Mouse (Mus musculus) adrenal gland, postnatal 36 days (tissue): ENCODE results near the gene Ung. TPM values are rescaled to one million over a fixed set of nuclear protein-coding genes. Genes with fewer than 3 reads are reported as not detected.

Source experiments
- DNase-seq, 2 experiments: peaks; one replicate each; pipeline ENCODE4 v3.0.0; 2021; ENCODE audit warnings: mixed read lengths in 1 of 2
- long read RNA-seq, 2 experiments: library from polyadenylated mRNA; stranded (forward); transcript quantifications; one replicate each; pipeline ENCODE4 v2.0.0; 2021; ENCODE audit warnings: borderline sequencing depth in 2 of 2
- total RNA-seq, 2 experiments: library from RNA; stranded (reverse); gene quantifications; 2 replicates each; pipeline ENCODE4 v1.2.3; 2021

Gene Ung
- total RNA-seq = 1 to 10 TPM; 4.0 to 5.5 TPM
- long read RNA-seq, experiment 1, transcript Ung-202 (6 exons, 2,136 nt) = major isoform, 7 of 7 reads
- long read RNA-seq, experiment 1, partial matches to known transcripts = 0 of 7 reads
- long read RNA-seq, experiment 1, other reads (novel, unspliced or antisense) = 0 of 7 reads
- long read RNA-seq, experiment 2, partial matches to known transcripts = 0 of 2 reads
- long read RNA-seq, experiment 2, other reads (novel, unspliced or antisense) = 0 of 2 reads

DNA sequence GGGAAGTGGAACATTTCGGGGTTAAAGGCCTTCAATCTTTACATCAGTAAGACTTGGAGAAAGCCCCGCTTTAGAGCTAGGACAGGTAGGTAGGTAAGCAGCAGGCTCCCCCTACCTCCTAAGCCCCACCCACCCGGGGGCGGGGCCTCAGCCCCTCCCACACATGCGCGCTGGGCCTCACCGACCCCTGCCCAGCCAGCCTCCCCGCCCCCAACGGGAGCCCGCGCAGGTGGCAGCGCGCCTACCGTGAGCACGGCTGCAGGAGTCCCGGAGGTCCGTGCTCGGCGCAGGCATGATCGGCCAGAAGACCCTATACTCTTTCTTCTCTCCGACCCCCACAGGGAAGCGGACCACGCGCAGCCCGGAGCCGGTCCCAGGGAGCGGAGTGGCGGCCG, at the start of gene Ung:
Ung (plus strand) TSS at position 176 of the 395 bp plus-strand sequence.
- peak in 1 of 2 experiments; percentile 55 for DNase-seq

DNA sequence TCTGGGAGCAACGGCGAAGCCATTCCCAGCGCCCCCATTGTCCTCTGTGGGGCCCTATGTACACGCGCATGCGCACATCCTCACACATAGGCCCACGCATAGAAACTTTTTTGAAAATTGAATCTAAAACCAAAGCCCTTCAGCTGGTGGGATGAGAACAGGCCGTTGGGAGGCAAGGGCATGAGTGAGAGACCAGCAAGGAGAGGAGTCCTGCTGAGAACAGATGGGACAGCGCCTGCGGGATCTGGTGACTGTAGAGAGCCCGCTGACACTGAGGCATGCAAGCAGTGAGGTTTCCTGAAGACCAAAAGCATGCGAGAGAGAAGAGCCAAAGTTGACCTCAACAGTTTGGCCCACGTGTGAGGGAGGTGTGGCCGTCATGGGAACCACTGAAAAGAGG, 44.7 kb upstream of the Ung start:
- DNase-seq = no peak

DNA sequence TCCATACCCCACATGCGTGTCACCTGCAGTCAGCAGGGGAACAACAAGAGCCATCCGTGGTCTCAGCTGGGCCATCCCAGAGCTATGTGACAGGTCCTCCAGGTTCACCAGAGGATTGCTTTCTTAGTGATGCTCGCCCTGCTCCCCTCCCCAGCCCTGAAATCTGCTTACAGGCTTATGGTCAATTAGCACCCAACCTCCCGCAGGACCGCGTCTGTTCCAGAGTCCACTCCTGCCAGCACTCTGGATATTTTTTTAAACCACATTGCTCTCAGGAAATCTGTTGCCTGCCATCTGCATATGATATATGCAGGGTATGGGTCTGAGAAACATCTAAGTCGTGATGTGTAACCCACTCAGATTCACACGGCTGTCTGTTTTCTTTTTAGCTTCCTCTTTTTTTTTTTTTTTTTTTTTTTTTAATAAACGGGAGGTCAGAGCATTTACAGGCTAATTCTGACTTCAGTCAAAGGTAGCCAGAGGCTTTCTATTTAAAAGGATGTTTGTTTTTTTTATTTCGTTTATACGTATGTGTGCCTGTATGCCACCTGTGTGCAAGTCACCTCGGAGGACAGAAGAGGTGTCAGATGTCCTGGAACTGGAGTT, 42.2 kb upstream of the Ung start:
- no peak for DNase-seq

GRCm38 (mm10) chr5:114090421-114091013, 39.7 kb upstream of the Ung start:
- no peak for DNase-seq

- DNase-seq = peak; percentile 89 to 90
Observed at GRCm38 (mm10) chr5:114091057-114091807, 39.0 kb upstream of the Ung start, which contains the start of gene Svop. Gene Svop (minus strand): TSS chr5:114091570.

- peak; percentile 91 to 92 for DNase-seq
Observed at GRCm38 (mm10) chr5:114099709-114100389, 30.3 kb upstream of the Ung start.

DNA sequence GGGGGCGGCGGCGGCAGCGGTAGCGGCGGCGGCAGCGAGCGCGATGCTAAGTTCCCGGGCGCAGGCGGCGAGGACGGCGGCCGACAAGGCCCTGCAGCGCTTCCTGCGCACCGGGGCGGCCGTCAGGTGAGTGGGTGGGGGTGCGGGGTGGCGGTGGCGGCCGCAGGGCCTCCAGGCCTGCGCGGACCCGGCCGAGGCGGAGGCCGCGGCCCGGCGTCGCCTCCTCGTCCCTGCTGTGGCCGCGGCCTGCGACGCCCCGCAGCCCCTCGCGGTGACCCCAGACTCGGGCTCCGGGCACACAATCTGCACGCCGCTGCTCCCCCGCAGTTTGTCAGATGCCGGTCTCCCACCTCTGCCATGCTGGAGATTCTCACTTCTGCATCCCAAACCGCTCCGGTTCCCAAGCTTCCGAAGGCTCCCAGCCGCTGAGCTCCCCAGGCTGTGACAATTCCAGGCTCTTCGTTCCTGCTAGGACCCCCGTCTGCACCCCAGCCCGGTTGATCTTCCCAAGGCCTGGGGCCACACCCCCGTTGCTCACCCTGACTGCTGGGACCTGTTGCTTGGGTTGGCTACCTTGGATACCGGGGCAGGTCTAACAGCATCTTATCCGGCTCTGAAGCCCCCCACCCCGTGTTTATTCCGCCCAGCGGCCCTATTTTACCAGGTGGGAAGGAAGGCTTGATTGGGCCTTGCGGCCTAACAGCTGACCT, 29.6 kb upstream of the Ung start:
- DNase-seq = peak in 1 of 2 experiments; percentile 10

GRCm38 (mm10) chr5:114101873-114102272, 28.3 kb upstream of the Ung start:
- DNase-seq = no peak

- no peak for DNase-seq
Observed at GRCm38 (mm10) chr5:114102807-114103206, 27.4 kb upstream of the Ung start.

DNA sequence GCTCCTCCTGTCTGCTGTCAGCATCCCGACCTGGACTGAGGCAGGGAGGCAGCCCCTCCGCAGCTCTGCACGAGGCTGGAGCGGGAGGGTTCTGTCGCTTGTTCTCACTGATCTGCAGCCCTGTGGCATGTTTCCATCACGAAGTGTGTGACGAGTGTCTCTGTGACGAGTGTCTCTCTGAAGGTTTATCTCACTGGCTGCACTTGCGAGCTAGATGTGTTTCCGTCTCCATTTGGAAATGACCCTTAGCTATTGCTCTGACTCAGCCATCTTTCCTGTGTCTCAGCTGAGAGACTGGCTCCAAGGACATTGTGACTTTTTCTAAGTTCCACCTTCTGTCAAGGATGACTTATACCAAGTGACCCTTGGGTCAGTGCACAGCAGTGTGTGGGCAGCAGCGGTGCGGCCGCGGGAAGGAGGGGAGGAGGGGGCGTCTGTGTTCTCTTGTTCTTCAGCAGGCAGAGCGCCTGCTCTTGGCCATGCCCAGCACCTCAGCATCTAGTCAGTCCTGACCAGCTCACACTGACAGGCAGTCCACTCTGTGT, 23.7 kb upstream of the Ung start:
- DNase-seq = peak; percentile 51 to 68

DNA sequence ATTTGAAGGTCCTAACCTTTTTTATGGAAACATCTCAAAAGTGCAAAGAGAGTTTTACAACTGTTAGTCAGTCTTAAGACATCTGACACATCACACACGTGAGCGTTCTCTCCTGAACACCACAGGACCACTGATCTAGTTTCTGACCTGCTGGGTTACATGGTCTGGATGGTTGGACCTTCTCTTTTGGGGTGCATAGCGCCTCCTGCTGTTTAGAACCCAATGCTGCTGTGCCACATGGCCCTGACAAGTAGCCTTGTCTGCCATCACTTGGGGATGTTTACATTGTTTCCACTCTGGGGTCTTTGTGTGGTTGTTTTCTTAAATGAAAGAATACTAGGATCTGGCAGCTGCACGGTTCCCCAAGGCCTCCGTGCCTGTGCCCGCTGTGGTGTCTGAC, 16.9 kb upstream of the Ung start:
- DNase-seq = no peak

DNA sequence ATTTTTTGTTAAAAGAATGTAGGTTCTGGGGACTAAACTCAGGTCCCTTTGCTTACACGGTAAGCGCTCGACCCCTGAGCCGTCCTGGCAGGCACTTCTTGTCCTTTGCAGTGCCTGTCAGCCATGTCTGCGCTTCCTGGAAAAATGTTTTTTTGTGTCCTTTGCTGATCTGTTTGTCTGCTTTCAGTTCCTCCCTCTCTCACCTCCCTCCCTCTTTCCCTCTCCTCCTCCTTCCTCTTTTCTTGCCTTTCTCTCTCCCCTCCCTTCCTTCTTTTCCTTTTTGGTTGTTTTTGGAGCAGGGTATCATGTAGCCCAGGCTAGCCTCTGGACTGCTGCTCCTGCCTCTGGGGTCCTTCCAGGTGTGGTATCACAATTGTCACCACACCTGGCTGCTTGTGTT, 15.2 kb upstream of the Ung start:
- no peak for DNase-seq

GRCm38 (mm10) chr5:114116586-114116985, 13.6 kb upstream of the Ung start:
- DNase-seq = no peak

DNA sequence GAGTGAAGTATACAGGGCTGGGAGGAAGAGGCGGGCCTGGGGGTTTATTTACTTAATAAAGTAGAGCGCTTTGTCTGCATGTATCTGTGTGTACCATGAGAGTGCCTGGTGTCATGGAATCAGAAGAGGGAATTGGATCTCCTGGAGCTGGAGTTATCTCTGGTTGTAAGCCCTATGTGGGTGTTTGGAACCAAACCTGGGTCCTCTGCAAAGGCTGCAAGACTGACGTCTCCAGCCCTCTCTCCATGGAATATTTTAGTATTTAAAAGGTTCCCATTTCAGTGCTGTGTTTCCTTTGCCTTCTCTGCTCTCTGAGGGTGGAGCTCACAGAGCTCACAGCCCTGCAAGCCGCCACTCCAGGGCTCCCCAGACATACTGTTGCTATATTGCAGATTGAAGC, 10.4 kb upstream of the Ung start:
- DNase-seq = no peak

GRCm38 (mm10) chr5:114126008-114126407, 4.2 kb upstream of the Ung start:
- DNase-seq = no peak

- DNase-seq = no peak
Observed at GRCm38 (mm10) chr5:114126499-114127244, 3.5 kb upstream of the Ung start.

DNA sequence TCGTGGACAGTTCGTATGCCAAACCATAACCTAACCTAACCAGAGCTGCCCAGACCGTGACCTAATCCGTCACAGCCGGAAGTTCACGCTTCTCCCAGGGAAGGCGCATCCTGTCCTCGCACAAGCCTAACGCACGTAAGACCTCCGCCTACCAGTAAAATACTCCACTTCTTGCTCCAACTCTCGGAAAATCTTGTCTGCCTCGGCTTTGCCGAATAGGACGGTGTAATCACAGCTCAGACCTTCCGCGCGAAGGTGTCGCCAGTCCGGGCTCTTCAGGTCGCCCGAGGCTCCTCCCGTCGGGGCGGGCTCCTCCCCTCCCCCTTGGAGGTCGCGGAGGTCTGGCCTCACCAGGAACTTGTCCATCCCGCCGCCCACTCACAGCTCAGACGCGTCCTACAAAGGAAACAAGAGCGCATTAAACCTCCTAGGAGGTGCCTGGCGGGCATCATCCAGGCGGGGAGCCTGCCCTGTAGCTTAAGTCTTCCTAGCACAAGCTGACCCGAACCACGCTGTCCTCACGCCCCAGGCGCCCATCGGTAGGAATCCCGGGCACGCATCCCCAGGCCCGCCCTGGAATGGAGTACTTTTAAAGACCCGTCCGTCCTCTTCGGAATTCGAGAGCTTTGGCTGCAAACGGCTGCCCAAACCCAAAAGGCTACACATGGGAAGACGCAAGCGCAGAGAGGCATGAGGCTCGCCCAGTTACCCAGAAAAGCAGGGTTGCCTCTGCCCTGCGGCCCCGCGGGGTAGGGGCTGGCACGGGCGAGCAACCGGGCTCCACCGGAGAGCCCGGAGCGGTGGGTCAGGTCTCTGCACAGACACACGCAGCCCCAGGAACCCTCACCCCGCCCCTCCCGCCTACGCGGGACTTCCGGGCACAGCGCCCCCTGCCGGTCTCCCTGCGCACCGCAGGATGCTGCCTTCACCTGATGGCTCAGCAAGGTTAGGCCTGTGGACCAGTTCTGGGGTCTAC, 2.5 kb upstream of the Ung start, which contains the start of gene Alkbh2:
Alkbh2 (minus strand) TSS at position 845 of the 976 bp plus-strand sequence.
- DNase-seq = peak; percentile 87 to 92

DNA sequence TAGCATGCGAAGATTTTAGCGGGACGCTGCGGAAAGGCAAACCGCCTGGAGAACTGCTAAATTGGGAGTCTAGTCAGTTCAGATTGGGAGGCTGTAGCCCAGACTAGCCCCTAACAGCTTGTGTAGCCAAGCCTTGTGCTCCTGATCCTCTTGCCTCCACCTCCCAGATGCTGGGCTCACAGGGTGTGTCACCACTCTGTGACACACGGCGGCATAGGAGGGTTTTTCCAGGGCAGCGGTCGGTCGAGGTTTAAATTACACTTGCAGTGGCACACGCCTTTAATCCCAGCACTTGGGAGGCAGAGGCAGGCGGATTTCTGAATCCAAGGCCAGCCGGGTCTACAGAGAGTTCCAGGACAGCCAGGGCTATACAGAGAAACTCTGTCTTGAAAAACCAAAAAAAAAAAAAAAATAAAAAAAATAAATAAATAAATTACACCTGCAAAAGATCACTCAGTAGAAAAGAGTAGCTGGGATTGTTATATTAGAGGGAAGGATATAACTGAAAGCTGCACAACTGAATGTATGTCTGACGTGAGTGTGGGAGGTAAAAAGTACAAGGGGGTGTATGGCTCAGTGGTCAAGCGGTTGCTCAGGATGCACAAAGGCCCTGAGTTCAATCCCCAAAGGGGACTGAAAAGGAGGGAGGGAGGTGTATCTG, 506 bp upstream of the Ung start:
- no peak for DNase-seq
